Mouse (Mus musculus): ENCODE data around the gene Uvssa.

Gene Uvssa

GRCm38 (mm10) chr5:33372331-33373038 is 5.9 kb upstream of the Uvssa start:
- no peak for DNase-seq (ENCODE audit: low read depth)

GRCm38 (mm10) chr5:33377176-33377575 is 1.2 kb upstream of the Uvssa start:
- no peak for DNase-seq (ENCODE audit: low read depth)

GRCm38 (mm10) chr5:33377801-33378301 is 498 bp upstream of the Uvssa start:
- no peak for DNase-seq (ENCODE audit: low read depth)

- no peak for DNase-seq (ENCODE audit: low read depth)
Observed at GRCm38 (mm10) chr5:33387550-33387949, 9.2 kb downstream of the Uvssa start.

DNA sequence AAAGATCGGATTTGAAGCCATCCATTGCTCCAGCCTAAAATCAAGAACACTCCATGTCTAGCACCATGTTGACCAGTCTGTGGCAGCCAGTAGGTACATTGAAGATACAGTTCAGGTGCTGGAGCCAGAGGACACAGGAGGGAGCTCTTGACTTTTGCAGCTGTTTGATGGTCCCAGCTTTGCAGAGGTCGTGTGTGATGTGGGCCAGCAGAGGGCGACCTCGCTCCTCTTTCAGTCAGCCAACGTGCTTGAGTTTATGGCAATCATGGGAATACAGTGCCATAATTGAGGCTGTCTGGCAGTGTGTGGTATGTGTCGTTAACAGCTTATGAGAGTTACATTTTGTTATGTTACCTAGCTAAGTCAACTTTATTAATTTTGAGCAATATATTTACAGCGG is 15.5 kb downstream of the Uvssa start:
- peak; percentile 50 for DNase-seq (ENCODE audit: low read depth)

DNA sequence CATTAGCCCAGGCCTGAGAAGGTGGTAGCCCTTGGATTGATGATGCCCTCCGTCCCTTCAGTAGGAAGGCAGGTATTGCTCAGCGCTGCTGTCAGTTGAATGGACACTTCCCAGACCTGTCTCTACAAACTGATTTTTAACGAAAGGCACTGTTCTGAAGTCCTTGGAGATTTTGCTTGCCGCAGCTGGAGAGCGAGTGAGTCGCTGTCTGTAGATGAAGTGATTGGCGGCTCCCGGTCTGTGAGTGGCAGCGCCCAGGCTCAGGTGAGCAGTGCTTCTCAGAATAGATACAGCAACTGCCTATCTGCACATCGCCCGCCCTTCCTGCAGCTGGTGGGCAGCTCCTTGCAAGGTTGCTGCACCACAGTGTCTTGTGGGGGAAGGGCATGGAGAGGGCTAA is 17.3 kb downstream of the Uvssa start:
- no peak for DNase-seq (ENCODE audit: low read depth)

GRCm38 (mm10) chr5:33396828-33397227 is 18.5 kb downstream of the Uvssa start:
- no peak for DNase-seq (ENCODE audit: low read depth)

- no peak for DNase-seq (ENCODE audit: low read depth)
Observed at GRCm38 (mm10) chr5:33400819-33401218, 22.5 kb downstream of the Uvssa start.

DNA sequence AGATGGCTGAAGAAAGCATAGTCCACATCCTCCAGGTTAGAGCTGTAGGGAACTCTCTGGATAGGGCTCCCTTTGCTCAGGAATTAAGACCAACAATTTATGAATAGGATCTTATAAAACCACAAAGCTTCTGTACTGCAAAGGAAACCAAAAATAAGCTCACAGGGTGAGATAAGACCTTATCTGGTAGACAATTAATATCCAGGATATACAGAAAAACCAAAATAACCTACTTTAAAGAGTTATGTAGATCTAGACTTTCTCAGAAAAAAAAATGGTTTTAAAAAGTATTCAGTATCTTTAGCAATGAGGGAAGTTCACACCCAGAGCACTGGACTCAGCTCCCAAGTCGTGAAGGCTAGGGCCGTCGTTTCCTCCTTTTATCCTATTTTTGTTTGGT is 42.0 kb downstream of the Uvssa start:
- DNase-seq (ENCODE audit: low read depth): no peak

DNA sequence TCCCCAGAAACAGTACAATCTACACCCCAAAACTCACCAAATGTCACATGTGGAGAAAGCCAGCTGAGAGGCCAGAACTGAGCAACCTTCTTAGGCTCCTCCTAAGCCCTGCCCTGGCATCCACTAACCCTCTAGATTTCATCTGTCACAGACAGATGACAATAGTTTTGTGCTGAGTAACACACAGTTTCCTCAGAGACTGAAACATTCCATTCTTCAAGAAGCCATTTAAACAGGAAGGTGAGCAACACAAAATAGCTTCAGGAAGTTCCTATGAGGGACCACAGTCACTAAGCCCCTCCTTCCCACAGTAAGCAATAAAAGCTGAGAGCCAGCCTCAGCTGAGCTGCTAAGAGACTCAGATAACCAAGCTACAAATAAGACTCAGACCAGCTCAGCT is 49.1 kb downstream of the Uvssa start:
- DNase-seq (ENCODE audit: low read depth): no peak

DNA sequence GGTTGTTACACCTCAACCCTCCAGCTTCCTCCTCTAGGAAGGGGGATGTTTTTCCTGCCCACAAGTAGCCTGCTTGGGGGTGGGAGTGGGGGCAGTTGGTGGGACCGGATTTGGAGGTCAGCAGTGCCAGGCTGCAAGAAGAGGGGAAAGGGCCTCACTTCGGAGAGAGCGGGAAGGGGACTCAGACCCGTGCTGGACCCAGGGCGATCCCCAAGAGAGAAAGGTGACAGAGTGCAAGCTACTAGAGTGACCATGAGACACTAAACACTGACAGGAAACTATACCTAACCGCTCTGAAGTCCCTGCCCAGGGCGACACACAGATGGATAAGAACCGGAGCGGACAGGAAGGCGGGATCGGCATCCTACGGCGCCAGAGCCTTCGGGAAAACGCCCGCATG is 51.8 kb downstream of the Uvssa start:
- no peak for DNase-seq (ENCODE audit: low read depth)

- no peak for DNase-seq (ENCODE audit: low read depth)
Observed at GRCm38 (mm10) chr5:33430511-33431172, 52.3 kb downstream of the Uvssa start.

DNA sequence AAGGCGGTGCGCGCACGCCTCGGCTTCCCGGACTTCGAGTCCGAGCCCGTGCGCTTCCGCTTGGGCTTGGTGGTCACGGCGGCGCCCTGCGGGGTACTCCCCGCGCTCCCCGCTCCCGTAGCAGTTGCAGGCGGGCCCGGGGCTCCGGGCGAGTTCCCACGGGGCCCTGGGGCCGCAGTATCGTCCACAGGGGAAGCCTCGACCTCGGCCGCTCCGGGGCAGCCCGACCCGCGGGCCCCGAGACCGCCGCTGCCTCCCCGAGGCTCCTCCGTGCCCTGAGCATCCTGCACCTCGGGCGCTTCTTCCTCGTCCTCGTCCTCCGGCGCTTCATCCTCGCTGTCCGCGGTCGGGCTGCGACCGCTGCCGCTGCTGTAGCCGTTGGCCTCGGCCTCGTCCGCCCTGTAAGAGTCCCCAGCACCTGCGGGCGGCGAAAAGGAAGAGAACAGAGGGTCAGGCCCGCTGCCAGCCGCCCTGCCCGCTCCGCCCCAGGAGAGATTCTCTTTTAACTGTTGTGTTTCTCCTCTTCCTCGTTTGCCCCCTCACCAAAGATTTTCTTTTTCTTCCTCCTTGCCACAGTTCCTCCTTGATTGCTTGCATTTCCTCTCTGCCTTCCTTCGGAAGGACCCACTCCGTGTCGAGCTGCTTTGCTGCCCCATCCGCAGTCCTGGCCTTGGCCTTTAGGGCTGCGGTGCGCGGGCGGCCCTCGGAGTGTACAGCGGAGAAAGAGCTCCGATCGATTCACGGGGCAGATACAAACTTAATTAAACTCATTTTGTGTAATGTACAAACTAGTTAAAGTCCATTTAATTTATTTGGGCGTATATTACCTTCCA is 53.0 kb downstream of the Uvssa start:
- no peak for DNase-seq (ENCODE audit: low read depth)

- no peak for DNase-seq (ENCODE audit: low read depth)
Observed at GRCm38 (mm10) chr5:33432057-33432935, 53.9 kb downstream of the Uvssa start.

GRCm38 (mm10) chr5:33433201-33434138 is 55.1 kb downstream of the Uvssa start, which contains the start of gene Nkx1-1:
Gene Nkx1-1 (minus strand): TSS chr5:33433976.
- no peak for DNase-seq (ENCODE audit: low read depth)

DNA sequence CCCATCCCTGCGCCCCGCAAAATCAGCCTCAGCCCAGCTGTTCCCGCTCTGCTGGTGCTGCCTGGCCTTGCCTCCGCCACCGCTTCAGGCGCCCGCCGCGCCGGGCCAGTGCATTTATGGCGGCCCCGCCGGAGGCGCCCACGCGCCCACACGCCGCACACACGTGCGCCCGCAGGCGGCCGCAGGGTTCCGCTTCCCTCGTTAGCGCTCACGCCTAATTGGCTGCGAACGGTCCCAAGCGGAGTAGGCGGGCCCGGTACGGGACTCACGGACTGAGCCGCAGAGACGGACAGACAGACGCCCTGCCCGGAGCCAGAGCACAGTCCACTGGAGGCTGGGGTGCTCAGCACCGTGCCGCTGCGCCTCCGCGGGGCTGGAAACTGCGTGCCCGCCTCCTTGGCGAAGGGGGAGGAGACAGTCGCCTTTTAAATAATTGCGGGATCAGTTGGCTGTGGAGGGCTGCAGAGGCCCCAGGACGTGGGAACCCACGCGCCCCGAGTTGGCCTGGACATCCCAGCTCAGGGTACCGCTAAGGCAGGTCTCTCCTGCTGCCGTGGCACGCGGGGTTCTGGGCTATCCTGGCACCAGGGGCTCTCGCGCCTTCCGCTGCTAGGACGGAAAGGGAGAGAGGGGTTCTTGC is 55.9 kb downstream of the Uvssa start:
- DNase-seq (ENCODE audit: low read depth): no peak

GRCm38 (mm10) chr5:33435151-33435550 is 56.8 kb downstream of the Uvssa start:
- no peak for DNase-seq (ENCODE audit: low read depth)

GRCm38 (mm10) chr5:33435941-33436340 is 57.6 kb downstream of the Uvssa start:
- DNase-seq (ENCODE audit: low read depth): no peak

DNA sequence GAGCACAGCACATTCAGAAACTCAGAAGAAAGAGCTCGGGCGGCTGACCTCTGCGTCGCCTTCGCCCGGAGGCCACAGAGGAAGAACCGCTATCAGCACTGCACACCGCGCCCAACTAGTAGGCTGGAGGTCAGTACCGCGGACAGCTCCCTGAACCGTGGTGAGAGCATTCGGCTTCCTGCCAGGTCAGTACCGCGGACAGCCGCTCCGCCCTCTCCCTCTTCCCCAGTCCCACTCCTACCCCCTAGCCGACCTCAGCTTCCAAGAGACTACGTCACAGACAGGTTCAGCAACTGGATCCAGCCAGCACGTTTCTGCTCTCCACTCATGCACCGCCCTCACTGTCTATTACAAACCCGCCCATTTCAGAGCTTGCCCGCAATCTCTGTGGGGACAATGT is 59.9 kb downstream of the Uvssa start:
- peak; percentile 90 for DNase-seq (ENCODE audit: low read depth)

Measured in c-Kit-positive CD71-negative TER-119-negative erythroid progenitor cells, embryonic 14.5 days (primary cell).